Mouse (Mus musculus) C2C12 (cell line): ENCODE data around the gene Slc25a30.

Source experiments
- CTCF ChIP-seq: IDR thresholded peaks from one replicate; pipeline ENCODE4 v1.5.1; 2011; ENCODE audit not compliant: control insufficient read depth, insufficient read depth, insufficient read length
- MAX ChIP-seq: IDR thresholded peaks from one replicate; pipeline ENCODE4 v1.6.1; 2011; ENCODE audit warnings: mild to moderate bottlenecking, control low read depth
- MYOD1 ChIP-seq: IDR thresholded peaks from one replicate; pipeline ENCODE4 v1.6.1; 2011; ENCODE audit warnings: low read depth; ENCODE audit not compliant: control insufficient read depth, insufficient read length
- MYOG ChIP-seq: IDR thresholded peaks from one replicate; pipeline ENCODE4 v1.6.1; 2011; ENCODE audit not compliant: control insufficient read depth, insufficient read length; ENCODE audit errors: extremely low read depth
- USF1 ChIP-seq: IDR thresholded peaks from one replicate; pipeline ENCODE4 v1.6.1; 2011; ENCODE audit warnings: low read depth, mild to moderate bottlenecking, control low read depth, moderate library complexity

DNA sequence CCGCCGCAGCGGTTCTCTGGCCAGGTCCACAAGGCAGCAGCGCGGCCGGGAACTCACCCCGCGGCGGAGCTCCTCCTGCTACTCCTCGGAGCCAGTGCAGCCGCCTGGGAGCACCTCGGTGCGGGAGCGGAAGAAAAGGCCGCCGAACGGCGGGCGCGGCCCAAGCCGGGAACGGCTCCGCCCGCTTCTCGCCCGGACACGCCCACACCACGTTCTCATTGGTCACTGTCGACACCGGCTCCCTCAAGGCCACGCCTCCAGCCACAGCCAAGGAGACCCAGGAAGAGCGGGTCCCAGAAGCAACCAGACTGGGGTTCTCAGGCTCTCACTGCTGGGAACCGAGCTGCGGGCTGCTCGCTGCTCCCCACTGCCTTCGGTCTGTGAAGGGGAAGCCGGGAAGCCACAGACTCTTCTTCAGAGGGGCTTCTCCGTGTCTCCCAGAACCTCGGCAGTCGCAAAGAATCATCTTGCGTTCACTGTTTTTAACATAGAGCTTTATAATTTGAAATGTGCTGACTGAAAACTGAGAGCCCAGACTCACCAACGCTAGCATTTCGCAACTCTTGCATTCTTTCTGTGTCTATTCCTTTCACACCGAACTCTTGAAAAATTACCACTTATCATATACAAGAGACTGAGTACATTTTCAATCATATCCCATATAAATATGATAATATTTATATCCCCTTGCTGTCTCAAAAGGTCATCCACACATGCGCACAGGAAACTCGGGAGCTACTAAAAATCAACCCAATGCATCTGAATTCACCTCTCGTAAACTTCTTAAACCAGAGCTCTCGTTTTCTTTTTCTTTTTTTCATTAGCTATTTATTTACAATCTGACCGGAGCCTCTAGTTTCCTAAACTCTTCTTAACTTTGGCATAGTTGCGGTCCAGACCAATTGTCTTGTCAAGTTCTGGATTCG is at the start of gene Slc25a30:
- TF ChIP-seq CTCF = no peak
- TF ChIP-seq MYOG = no peak
- no peak for TF ChIP-seq MAX
- no peak for TF ChIP-seq MYOD1
- TF ChIP-seq USF1 = no peak
